Mouse (Mus musculus): ENCODE measurements at regions not wholly inside any gene's neighbourhood (a gene's known extent, or its start where the extent isn't known, plus 50 kb on each side); places are given as distances from the start of the nearest gene placed in this dataset.

GRCm38 (mm10) chr8:90519567-90519966 lies 171.4 kb upstream of the Tox3 start:
- no peak for DNase-seq (ENCODE audit: low read depth, low spot score)
- Histone ChIP-seq H3K27ac (ENCODE audit: control insufficient read depth, low read depth, low read length) (no peak overlapping the region), H3K9ac (ENCODE audit: control insufficient read depth, low read depth, low read length, poor library complexity, severe bottlenecking) (no peak overlapping the region), H3K4me1 (ENCODE audit: control insufficient read depth in 1 of 2, insufficient read depth in 2 of 2, low read length in 2 of 2) (no peaks in the 10 kb centered on the region), H3K9me3 (replicated peaks; ENCODE audit: insufficient read depth, low read length) (no peaks in the 10 kb centered on the region), H3K27me3 (ENCODE audit: control insufficient read depth in 1 of 2, insufficient read depth in 2 of 2, low read length in 2 of 2) (no peaks in the 10 kb centered on the region), H3K79me2 (ENCODE audit: control insufficient read depth, insufficient read depth, low read length, poor library complexity) (no peaks in the 10 kb centered on the region), H3K36me3 (ENCODE audit: control insufficient read depth in 1 of 2, insufficient read depth in 2 of 2, low read length in 2 of 2) (no peaks in the 10 kb centered on the region), H3K4me3 (ENCODE audit: control insufficient read depth in 1 of 2, insufficient read depth in 1 of 2, low read depth in 2 of 2, low read length in 2 of 2) (no peak overlapping the region)
- TF ChIP-seq SMC3 (IDR thresholded peaks at IDR 0.05; ENCODE audit: low read depth, low read length), result no peak
- TF ChIP-seq MEF2A (IDR thresholded peaks at IDR 0.05; ENCODE audit: extremely low read depth, insufficient replicate concordance, low read depth, low read length, poor library complexity, severe bottlenecking), result no peak
- TF ChIP-seq NRF1 (IDR thresholded peaks at IDR 0.05; ENCODE audit: insufficient read depth, low read depth, low read length, poor library complexity, severe bottlenecking), result no peak
- no peak for TF ChIP-seq MAFK (IDR thresholded peaks at IDR 0.05; ENCODE audit: borderline replicate concordance, low read depth, low read length)
- TF ChIP-seq CHD2 (IDR thresholded peaks at IDR 0.05; ENCODE audit: low read length), result no peak
- no peak for TF ChIP-seq KAT2A (conservative IDR thresholded peaks at IDR 0.05; ENCODE audit: low read depth, low read length)
- no peak for TF ChIP-seq POLR2AphosphoS2 (IDR thresholded peaks at IDR 0.05; ENCODE audit: low read length)
- TF ChIP-seq RAD21 (IDR thresholded peaks at IDR 0.05; ENCODE audit: low read depth, low read length), result no peak
- no peak for TF ChIP-seq E2F4 (IDR thresholded peaks at IDR 0.05; ENCODE audit: borderline replicate concordance, low read depth, low read length)

DNA sequence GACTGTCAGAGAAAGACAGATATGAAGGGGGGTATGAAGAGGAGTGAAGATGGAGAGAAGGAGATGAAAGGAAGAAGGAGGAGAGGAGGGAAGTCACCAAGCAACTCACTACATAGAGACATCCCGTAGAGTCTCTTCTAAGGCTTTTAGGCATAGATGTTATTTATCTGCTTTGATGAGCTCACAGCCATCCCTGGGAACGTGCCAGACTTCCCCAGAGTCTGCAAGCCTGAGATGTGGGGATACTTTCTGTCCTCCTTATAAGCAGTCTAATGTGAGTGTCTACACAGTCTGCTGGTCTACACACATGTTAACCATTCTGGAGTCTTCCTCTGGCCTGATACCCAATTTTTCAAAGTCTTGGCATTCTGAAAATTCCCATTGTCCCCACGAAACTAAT lies 166.0 kb upstream of the Tox3 start:
- Histone ChIP-seq H3K9ac (ENCODE audit: control insufficient read depth, low read depth, low read length, poor library complexity, severe bottlenecking) (no peak overlapping the region), H3K79me2 (ENCODE audit: control insufficient read depth, insufficient read depth, low read length, poor library complexity) (no peaks in the 10 kb centered on the region), H3K27ac (ENCODE audit: control insufficient read depth, low read depth, low read length) (no peak overlapping the region), H3K9me3 (replicated peaks; ENCODE audit: insufficient read depth, low read length) (no peaks in the 10 kb centered on the region), H3K36me3 (ENCODE audit: control insufficient read depth in 1 of 2, insufficient read depth in 2 of 2, low read length in 2 of 2) (no peaks in the 10 kb centered on the region), H3K4me1 (ENCODE audit: control insufficient read depth in 1 of 2, insufficient read depth in 2 of 2, low read length in 2 of 2) (no peaks in the 10 kb centered on the region), H3K4me3 (ENCODE audit: control insufficient read depth in 1 of 2, insufficient read depth in 1 of 2, low read depth in 2 of 2, low read length in 2 of 2) (no peak overlapping the region), H3K27me3 (ENCODE audit: control insufficient read depth in 1 of 2, insufficient read depth in 2 of 2, low read length in 2 of 2) (no peaks in the 10 kb centered on the region)
- DNase-seq (ENCODE audit: low read depth, low spot score), result no peak
- TF ChIP-seq CHD1 (IDR thresholded peaks at IDR 0.05; ENCODE audit: low read depth, low read length) (no peak), CHD2 (IDR thresholded peaks at IDR 0.05; ENCODE audit: low read length) (no peak)

GRCm38 (mm10) chr8:90513601-90514000 lies 165.5 kb upstream of the Tox3 start:
- no peaks in the 10 kb centered on the region for H3K4me1 ChIP-seq (ENCODE audit: control insufficient read depth in 1 of 2, insufficient read depth in 2 of 2, low read length in 2 of 2)
- no peaks in the 10 kb centered on the region for H3K27me3 ChIP-seq (ENCODE audit: control insufficient read depth in 1 of 2, insufficient read depth in 2 of 2, low read length in 2 of 2)
- no peaks in the 10 kb centered on the region for H3K79me2 ChIP-seq (ENCODE audit: control insufficient read depth, insufficient read depth, low read length, poor library complexity)

More at GRCm38 (mm10) chr8:90513601-90514000, 165.5 kb upstream of the Tox3 start:
- H3K4me3 ChIP-seq (ENCODE audit: control insufficient read depth in 1 of 2, insufficient read depth in 1 of 2, low read depth in 2 of 2, low read length in 2 of 2), result no peak overlapping the region
- no peak for TF ChIP-seq MAZ (IDR thresholded peaks at IDR 0.05; ENCODE audit: low read depth, low read length)
- TF ChIP-seq RAD21 (IDR thresholded peaks at IDR 0.05; ENCODE audit: low read depth, low read length), result no peak
- no peak for TF ChIP-seq ELF1 (IDR thresholded peaks at IDR 0.05; ENCODE audit: low read depth, low read length)
- no peaks in the 10 kb centered on the region for H3K36me3 ChIP-seq (ENCODE audit: control insufficient read depth in 1 of 2, insufficient read depth in 2 of 2, low read length in 2 of 2)
- no peak for DNase-seq (ENCODE audit: low read depth, low spot score)
- H3K27ac ChIP-seq (ENCODE audit: control insufficient read depth, low read depth, low read length), result no peak overlapping the region
- no peak overlapping the region for H3K9ac ChIP-seq (ENCODE audit: control insufficient read depth, low read depth, low read length, poor library complexity, severe bottlenecking)
- no peaks in the 10 kb centered on the region for H3K9me3 ChIP-seq (replicated peaks; ENCODE audit: insufficient read depth, low read length)
